Mouse (Mus musculus) layer of hippocampus, adult 9-11 months (tissue): ENCODE measurements around the gene Lmod3.

Source experiments
- DNase-seq: peaks from one replicate; pipeline ENCODE4 v3.0.0; 2022

Gene Lmod3

GRCm38 (mm10) chr6:97252711-97253221, at the start of gene Lmod3:
Lmod3 (minus strand) TSS chr6:97252759.
- no peak for DNase-seq

DNA sequence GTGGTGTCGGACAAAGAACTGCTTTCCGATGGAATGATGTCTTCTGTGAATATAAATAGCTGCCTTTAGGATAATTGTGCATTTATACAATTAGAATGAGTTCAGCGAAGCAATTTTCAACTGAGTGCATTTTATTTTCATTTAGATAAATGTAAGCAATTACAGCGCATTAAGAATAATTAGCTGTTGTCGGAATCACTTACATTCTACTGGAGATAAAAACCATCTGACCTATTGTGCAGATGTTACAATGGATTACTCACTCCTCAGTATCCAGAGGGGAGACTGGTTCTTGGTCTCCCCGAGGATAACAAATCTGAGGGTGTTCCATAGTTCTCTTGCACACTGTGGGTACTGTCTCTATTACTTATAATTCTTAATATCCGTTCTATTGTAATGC, 49.7 kb upstream of the Lmod3 start:
- DNase-seq = no peak

DNA sequence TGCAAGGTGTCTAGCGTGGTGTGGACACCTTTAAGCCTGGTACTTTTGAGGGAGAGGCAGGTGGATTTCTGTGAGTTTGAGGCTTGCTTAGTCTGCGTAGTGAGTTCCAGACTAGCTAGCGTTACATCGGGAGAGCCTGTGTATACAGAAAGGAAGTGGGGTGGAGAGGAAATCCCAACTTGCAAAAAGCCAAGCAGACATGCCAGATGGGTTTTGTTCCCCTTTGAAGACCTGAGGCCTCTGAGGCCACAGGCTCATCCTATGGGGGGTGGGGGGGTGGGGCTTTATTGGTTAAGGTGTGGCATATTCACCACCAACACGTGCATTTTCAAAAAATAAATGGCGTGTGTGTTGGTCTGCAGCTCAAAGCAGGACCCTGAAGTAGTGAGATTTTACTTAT, 48.1 kb upstream of the Lmod3 start:
- DNase-seq = no peak

GRCm38 (mm10) chr6:97300180-97300579, 47.6 kb upstream of the Lmod3 start:
- no peak for DNase-seq

GRCm38 (mm10) chr6:97297151-97297550, 44.6 kb upstream of the Lmod3 start:
- DNase-seq = no peak

DNA sequence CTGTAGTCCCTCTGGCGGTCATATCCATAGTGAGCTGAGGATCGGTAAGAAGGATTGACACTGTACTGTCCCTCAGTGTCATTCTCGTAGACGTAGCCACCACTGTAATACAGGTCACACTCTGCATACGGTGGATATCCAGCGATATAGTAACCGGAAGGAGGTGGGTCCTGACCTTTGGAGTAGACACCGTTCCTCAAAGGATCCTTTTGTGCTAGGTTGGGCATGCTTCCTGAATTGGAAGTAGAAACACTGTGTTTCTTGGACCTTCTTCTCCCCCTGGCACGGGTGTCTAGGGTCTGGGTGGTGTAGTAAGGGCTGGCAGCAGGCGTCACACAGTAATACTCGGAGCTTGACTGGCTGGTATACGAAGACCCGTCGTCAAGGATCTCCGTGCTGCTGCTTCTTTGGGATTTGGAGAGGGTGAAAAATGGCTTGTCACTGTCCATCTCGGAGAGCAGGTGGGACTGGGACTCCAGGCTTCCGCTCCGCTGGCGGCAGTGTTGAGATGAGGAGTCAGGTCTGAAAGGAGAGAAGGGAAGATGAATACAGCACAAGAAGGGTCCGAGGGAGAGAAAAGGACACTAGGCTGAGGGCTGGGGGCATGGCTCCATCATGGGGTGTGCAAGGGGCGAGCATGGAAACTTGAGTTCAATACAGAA, 43.4 kb upstream of the Lmod3 start:
- no peak for DNase-seq

GRCm38 (mm10) chr6:97295416-97295815, 42.9 kb upstream of the Lmod3 start:
- DNase-seq = no peak

GRCm38 (mm10) chr6:97293667-97294569, 41.4 kb upstream of the Lmod3 start:
- DNase-seq = no peak

DNA sequence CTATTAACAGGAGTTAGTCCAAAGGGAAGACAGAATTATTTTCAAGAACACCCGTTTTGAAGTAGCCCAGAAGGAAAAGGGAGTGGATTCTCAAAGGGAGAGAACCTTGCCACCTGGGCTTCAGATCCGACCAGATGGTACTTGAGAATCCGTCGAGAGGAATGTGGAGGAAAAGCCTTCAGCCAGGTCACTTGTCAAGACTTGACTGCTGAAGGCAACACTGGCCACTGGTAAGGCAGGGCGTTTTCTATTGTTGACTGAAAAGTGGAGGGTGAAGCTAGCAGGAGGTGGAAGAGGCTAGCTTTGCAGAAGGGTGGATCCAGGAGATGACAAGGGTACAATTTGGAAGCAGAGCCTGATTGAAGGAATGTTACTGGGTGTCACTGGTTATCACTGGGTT, 40.3 kb upstream of the Lmod3 start:
- DNase-seq = no peak

DNA sequence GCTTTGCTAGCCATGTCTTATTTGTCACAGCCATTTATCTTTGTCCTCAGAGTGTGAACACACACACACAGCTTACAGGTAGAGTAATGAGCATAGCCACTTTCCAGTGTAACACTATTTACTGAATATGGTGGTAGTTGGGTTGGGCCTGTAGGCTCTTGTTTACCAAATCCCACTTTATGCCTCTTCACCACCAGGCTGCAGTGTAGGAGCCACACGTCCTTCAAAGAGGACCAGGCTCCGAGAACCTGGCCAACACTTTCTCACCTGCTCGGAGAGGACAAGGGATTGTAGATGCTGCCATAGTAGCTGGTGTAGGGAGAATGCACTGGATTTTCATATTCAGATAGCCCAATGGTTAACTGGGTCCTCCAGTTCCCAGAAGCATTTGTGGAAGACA, 39.5 kb upstream of the Lmod3 start:
- DNase-seq = no peak

DNA sequence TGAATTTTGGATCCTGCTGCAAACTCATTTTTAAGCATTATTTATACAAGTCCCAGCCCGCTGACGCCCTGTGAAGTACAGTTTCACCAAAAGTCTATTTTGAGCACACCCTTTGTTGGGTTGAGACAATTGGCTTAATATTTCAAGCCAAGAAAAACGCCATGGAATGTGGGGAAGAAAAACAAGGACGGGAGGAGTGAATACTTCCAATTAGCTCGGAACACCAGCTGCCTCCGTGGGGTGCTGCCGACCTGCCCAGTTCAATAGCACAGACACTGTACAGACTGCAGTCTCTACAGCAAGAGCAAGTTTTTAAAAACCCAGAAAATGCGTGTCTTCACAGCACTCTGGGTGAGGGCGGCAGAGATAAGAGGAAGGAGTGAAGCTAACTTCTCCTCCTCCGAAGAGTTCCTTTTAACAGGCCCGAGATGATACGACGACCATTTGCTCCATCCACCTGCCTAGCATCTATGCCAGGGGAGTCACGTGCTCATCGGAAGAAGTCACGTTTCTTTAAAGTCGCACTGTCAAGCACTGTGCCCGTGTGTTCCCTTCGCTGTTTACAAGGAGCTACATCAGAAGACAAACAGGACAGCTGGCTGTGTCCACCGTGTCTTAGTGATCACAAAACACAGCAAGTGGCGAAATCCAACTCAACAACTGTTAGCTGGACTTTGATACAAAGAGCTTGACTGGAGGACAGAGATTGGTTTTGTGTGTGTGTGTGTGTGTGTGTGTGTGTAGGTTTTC, 38.8 kb upstream of the Lmod3 start:
- DNase-seq = peak; percentile 32

- DNase-seq = no peak
Measured at GRCm38 (mm10) chr6:97290687-97291086, 38.1 kb upstream of the Lmod3 start.

DNA sequence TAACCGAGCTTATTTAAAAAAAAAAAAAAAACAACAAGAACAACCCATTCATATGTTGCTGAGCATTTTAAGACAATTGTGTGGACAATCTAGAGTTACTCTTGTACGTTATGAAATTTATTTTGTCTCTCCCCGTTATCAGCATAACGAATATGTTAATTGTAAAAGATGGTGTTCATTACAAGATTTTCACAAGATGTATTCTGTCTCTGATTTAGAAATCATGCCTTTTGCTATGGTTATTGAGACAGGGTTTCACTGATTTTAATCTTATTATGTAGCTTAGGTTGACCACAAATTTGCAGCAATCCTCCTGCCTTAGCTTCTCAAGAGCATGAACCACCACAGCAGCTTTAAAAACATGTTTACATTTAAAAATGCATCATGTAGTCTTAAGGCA, 37.3 kb upstream of the Lmod3 start:
- DNase-seq = no peak

DNA sequence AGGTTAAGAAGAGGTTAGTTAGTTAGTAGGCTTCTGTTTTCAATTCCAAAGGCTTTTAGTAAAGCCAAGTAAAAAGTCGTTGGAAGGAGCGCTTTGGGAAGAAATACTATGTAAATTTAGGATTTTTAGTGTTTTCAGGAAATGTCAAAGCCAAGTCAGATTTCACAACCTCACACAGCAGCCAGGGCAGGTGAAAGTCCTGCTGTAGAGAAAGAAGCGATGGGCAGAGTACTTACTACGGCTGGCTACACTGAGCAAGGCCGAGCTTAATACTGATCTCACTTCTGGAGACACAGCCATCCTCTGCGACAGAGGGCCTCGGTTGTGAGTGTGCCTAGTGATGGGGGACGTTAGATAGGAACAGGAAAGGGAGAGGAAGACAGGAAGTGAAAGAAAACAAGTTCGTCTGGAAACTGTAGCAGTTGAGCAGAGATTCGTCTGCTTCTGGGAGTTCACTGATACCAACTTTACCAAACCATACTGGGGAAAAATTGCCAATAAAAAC, 36.8 kb upstream of the Lmod3 start:
- DNase-seq = no peak

DNA sequence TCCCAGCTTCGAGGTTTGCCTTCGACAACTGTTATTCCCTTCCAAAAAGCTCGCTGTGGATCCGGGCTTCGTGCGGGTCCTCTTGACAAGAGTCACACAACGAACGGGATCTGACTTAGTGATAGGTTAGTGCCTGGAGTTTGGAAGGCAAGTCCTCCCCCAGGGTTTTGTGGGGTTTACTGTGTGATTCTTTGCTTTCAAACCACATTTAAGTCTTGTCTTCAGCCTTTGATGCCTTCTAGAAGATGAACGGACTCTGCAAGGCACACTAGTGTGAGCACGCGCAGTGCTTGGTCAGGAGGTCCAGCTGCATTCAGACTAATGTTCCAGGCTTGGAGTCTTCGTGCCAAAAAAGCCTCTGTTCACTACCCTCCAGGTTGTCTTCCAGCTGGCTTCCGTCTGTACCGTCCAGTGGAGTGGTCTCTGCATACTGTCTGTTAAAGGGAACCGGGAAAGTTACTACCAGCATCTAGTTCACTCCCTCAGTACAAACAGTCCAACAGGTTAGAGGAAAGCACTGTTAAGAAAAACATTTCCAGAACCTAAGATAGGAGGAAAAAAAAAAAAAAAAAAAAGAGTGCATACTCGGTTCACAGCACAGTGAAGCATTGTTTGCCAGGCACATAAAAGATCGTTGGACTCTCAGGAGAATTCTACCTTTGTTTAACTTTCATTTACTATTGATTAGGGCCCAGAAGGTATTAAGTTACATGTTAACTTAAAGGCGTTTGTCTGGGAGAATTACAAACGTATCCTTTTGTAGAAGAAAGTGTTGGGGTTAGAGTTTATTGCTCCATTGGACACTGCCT, 35.7 kb upstream of the Lmod3 start:
- DNase-seq = no peak

DNA sequence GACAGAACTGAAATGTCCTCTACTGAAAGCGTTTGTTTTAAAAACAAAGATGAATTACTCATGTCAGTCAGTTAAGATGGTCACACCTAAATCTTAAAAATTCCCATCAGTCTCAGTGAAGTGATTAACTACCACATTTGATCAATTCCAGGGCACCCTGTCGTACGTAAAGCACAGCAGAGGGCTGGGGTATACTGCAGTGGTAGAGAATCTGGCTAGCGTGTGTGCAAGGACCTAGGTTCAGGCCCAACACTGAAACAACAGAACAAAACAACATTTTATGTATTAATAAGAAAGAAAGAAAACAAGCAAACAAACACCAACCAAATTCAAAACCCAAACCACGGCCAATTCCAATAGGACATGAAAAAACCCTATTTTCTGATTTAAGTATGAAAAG, 33.8 kb upstream of the Lmod3 start:
- DNase-seq = no peak

DNA sequence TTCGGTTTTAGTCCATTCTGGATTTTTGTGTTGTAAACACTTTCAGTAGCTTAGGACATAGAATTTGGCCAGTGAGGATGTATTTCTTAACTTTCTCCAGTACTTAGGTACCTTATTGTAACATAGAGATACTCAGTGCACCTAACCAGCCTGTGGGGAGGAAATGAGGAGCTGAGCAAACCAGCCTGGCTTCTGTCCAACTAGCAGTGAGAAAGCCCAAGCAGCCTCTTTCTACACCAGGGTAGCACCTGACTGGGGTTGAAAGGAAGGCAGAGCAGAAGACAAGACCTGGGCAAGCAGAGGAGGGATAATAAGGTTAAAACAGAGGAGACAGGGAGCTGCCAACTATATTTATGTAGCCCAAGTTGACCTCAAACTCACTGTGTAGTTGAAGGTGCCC, 31.1 kb upstream of the Lmod3 start:
- no peak for DNase-seq

DNA sequence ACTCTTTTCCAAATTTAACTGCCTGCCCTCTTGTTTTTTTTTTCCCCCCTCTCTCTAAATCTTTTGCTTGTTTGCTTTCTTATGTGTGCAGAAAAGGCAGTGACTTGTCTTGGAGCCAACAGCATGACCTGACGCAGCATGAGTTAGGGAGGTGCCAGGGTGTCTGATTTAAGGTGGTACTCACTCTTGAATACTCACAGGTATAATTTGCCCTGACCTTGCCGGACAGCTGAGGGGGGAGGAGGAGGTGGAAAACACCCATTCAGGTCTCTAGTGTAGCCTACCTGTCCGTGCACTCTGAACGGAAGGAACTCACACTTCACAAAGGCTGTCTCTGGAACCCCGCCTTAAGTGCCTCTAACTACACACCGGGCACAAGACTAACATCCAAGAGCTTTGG, 26.3 kb upstream of the Lmod3 start:
- no peak for DNase-seq

GRCm38 (mm10) chr6:97278014-97278787, 25.6 kb upstream of the Lmod3 start:
- DNase-seq = peak; percentile 65

- no peak for DNase-seq
Measured at GRCm38 (mm10) chr6:97276890-97277497, 24.4 kb upstream of the Lmod3 start.

DNA sequence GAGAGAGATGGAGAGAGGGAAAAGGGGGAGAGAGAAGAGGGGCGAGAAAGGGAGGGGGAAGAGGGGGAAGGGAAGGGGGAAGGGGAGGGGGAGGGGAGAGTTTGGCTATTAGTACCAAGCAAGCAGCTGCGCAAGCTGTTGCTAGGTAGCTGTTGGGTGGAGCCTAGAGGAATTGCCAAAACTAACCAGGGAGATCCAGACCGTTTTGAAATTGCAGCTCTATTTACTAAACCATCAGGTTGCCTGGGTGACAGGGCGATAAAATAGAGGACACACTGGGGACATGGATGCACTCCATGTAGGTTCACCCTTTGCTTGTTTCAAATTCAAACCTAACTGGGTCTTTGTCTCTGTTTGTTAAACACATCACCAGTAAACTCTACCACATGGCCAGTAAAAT, 23.8 kb upstream of the Lmod3 start:
- no peak for DNase-seq
